Mouse (Mus musculus) megakaryocyte, embryonic 14.5 days (primary cell): Measurements from ENCODE around the gene Hpcal1.

Experiments used
- FLI1 ChIP-seq: IDR thresholded peaks from 2 replicates; pipeline ENCODE4 v1.6.1; 2012; ENCODE audit warnings: low read length, inconsistent platforms, mixed read lengths
- GATA1 ChIP-seq: IDR thresholded peaks from 3 replicates; pipeline ENCODE4 v1.6.1; 2012; ENCODE audit warnings: mixed read lengths, low read length, inconsistent platforms, borderline replicate concordance

- TF ChIP-seq GATA1 (no peak), FLI1 (no peak)
Measured at GRCm38 (mm10) chr12:17682161-17682560, 8.5 kb upstream of the Hpcal1 start.
